Comparison of ENCODE assay signal across 9 mouse cellular contexts in the genomic region with DNA sequence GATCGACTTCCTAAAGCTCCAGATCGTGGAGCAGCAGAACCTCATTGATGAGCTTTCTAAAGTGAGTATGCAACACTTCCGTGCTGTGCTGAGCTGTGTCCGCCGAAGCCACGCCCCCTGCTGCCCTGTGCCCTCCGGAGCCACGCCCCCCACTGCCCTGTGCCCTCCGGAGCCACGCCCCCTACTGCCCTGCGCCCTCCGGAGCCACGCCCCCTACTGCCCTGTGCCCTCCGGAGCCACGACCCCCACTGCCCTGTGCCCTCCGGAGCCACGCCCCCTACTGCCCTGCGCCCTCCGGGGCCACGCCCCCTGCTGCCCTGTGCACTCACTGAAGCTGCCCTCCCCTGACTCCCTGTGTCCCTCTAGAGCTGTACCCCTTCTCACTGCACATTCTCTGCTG.
DNase-seq lines count a peak whose midpoint lies in the region; ATAC-seq and TF ChIP-seq lines count a peak whose summit lies in the region.
"Had no signal": no experiment of that assay in that cellular context is flagged by ENCODE, and none has a peak within 500 bp of the region (broad histone marks: within the 10 kb centered on the region; RNA-seq: fewer than 3 reads in every experiment).

No protein-coding gene starts in this region.

- H3K9ac ChIP-seq in lung, embryonic 15.5 days, result no peak overlapping the region
- no peak overlapping the region for H3K9ac ChIP-seq in lung, postnatal 0 days (replicated peaks; ENCODE audit: low read depth)
- H3K9ac ChIP-seq in stomach, embryonic 15.5 days, result no peak overlapping the region
- H3K9ac ChIP-seq: neural tube, embryonic 13.5 days had no signal

- no peaks in the 10 kb centered on the region for H3K4me1 ChIP-seq in lung, embryonic 15.5 days
- H3K4me1 ChIP-seq in lung, postnatal 0 days (ENCODE audit: insufficient read depth, low read depth, low read length), result no peaks in the 10 kb centered on the region
- peaks cover 31% of the 10 kb centered on the region for H3K4me1 ChIP-seq in limb, embryonic 10.5 days
- no peaks in the 10 kb centered on the region for H3K4me1 ChIP-seq in stomach, embryonic 15.5 days

- no peak for TF ChIP-seq EP300 in lung, postnatal 0 days (IDR thresholded peaks at IDR 0.05)

- peak overlapping the region; percentile 41 for H3K4me2 ChIP-seq in lung, embryonic 15.5 days
- no peak overlapping the region for H3K4me2 ChIP-seq in lung, postnatal 0 days (replicated peaks; ENCODE audit: low read depth, low read length)
- peak overlapping the region; percentile 33; the same call in 1 of the 2 replicates for H3K4me2 ChIP-seq in stomach, embryonic 15.5 days
- H3K4me2 ChIP-seq: neural tube, embryonic 13.5 days had no signal

- no peak overlapping the region for H3K4me3 ChIP-seq in lung, embryonic 15.5 days
- H3K4me3 ChIP-seq in lung, postnatal 0 days (ENCODE audit: low read depth, low read length), result no peak overlapping the region
- H3K4me3 ChIP-seq in limb, embryonic 10.5 days, result peak overlapping the region; percentile 37
- H3K4me3 ChIP-seq in stomach, embryonic 15.5 days (replicated peaks), result 0 out of 2 replicates have a peak overlapping the region, but pooled peaks have one; percentile 12
- H3K4me3 ChIP-seq: neural tube, embryonic 13.5 days had no signal

- no peak for TF ChIP-seq CTCF in lung, postnatal 0 days (IDR thresholded peaks at IDR 0.05)

- peak; percentile 47; the same call in 1 of the 2 replicates for ATAC-seq in lung, embryonic 15.5 days (ENCODE audit: borderline replicate concordance, extremely low read depth, low FRiP score, low TSS enrichment)
- ATAC-seq in lung, postnatal 0 days, result no peak
- peak; percentile 80 for ATAC-seq in granulocyte monocyte progenitor cell, adult 5-6 weeks (replicated peaks; ENCODE audit: poor library complexity, severe bottlenecking)
- no peak for ATAC-seq in stomach, embryonic 15.5 days (ENCODE audit: insufficient read depth, low FRiP score, low read depth)

- 8% methylated on average over 19 of the region's 20 CpGs for WGBS in lung, embryonic 15.5 days
- WGBS in lung, postnatal 0 days, result 9% methylated on average over 20 of the region's 20 CpGs
- 11% methylated on average over 20 of the region's 20 CpGs for WGBS in limb, embryonic 10.5 days
- WGBS in stomach, embryonic 15.5 days, result 12% methylated on average over 17 of the region's 20 CpGs

- no peaks in the 10 kb centered on the region for H3K9me3 ChIP-seq in lung, embryonic 15.5 days
- no peaks in the 10 kb centered on the region for H3K9me3 ChIP-seq in lung, postnatal 0 days (ENCODE audit: low read length)
- no peaks in the 10 kb centered on the region for H3K9me3 ChIP-seq in limb, embryonic 10.5 days (replicated peaks)
- no peaks in the 10 kb centered on the region for H3K9me3 ChIP-seq in stomach, embryonic 15.5 days
- H3K9me3 ChIP-seq: neural tube, embryonic 13.5 days had no signal

- no peaks in the 10 kb centered on the region for H3K27me3 ChIP-seq in lung, embryonic 15.5 days
- no peaks in the 10 kb centered on the region for H3K27me3 ChIP-seq in lung, postnatal 0 days (replicated peaks; ENCODE audit: insufficient read depth, low read length)
- 0 out of 2 replicates have a peak, but pooled peaks cover 4% of the 10 kb centered on the region for H3K27me3 ChIP-seq in limb, embryonic 10.5 days (ENCODE audit: low read depth, poor library complexity, severe bottlenecking)
- H3K27me3 ChIP-seq in stomach, embryonic 15.5 days (replicated peaks), result no peaks in the 10 kb centered on the region

- no peaks in the 10 kb centered on the region for H3K36me3 ChIP-seq in lung, embryonic 15.5 days
- H3K36me3 ChIP-seq in lung, postnatal 0 days (ENCODE audit: insufficient read depth, low read length), result no peaks in the 10 kb centered on the region
- no peaks in the 10 kb centered on the region for H3K36me3 ChIP-seq in limb, embryonic 10.5 days
- no peaks in the 10 kb centered on the region for H3K36me3 ChIP-seq in stomach, embryonic 15.5 days
- H3K36me3 ChIP-seq: neural tube, embryonic 13.5 days had no signal

- H3K27ac ChIP-seq in lung, embryonic 15.5 days, result no peak overlapping the region
- no peak overlapping the region for H3K27ac ChIP-seq in lung, postnatal 0 days (ENCODE audit: low read length)
- no peak overlapping the region; the same call in 1 of the 2 replicates for H3K27ac ChIP-seq in limb, embryonic 10.5 days
- H3K27ac ChIP-seq in stomach, embryonic 15.5 days, result no peak overlapping the region
- H3K27ac ChIP-seq: neural tube, embryonic 13.5 days had no signal

- no peak for DNase-seq in lung, postnatal 0 days (ENCODE audit: low spot score)
- no peak for DNase-seq in limb, embryonic 10.5 days (ENCODE audit: low spot score)
- DNase-seq in cerebellum, adult 11 months, result no peak
- DNase-seq in frontal cortex, postnatal 25 days (ENCODE audit: low spot score in 2 of 2), result no peak
- no peak for DNase-seq in urinary bladder, adult 18-20 months (ENCODE audit: low spot score in 2 of 2)

Comparison
In these comparisons a context has a peak if more than half of its experiments do, and no peak if none do; other contexts are left out.
1. ATAC-seq: peak in lung, embryonic 15.5 days (single experiment) and granulocyte monocyte progenitor cell, adult 5-6 weeks (single experiment); none in lung, postnatal 0 days (single experiment) and stomach, embryonic 15.5 days (single experiment).
2. H3K4me3 ChIP-seq: peak in limb, embryonic 10.5 days (single experiment) and stomach, embryonic 15.5 days (single experiment); none in lung, embryonic 15.5 days (single experiment) and lung, postnatal 0 days (single experiment).